Mouse (Mus musculus) spleen, embryonic (tissue): ENCODE measurements at regions not wholly inside any gene's neighbourhood (a gene's known extent, or its start where the extent isn't known, plus 50 kb on each side); places are given as distances from the start of the nearest gene placed in this dataset.

Experiments used
- CTCF ChIA-PET: fragments of 350-600 bp; sonication (Branson Sonifier 250); formaldehyde crosslinking; loops from one replicate; lab custom pipeline; 2022; lab: Charles Lee

DNA sequence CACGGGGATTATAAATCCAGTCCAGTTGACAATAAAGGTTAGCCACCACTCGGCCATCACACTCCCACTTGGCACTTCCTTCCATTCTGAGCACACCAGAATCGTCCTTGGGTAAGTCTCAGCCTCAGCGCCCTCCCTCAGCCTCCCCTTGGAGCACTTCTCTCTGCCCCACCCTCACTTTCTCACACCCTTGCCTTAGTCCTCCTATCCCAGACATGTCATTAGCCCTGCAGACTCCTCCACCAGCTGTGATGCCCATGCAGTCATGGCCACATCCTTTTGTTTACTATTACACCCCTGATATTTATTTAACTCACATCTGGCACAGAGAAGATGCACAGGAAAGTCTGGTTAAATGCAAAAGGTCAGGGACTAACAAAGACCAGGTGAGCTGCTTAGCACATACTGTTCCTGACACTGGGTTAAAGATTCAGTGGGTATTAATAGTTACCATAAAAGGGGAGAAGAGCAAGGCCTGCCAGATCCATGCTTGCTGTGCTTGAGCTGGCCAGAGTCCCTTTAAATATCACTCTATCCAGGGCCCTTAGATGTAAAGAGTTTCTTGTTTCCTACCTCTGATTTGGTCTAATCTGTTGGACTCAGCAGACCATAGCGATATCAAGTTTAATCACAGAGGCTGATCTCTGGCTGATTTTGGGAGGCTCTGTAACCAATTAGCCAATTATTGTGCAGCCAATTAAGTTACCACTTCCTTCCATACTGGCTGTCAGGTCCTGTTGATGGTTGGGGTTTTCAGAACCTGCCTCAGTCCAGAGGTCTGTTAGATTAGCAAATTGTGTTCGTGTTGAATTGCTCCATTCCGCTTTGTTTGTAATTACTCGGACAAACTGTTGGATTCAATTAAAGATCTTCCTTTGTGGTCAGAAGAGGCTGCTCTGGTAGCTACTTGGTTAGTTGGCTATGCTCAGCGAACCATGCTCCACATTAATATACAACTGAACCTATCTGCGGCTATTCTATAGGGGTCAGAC is 518.0 kb upstream of the Tmem132c start:
- CTCF ChIA-PET, result no interaction called here

DNA sequence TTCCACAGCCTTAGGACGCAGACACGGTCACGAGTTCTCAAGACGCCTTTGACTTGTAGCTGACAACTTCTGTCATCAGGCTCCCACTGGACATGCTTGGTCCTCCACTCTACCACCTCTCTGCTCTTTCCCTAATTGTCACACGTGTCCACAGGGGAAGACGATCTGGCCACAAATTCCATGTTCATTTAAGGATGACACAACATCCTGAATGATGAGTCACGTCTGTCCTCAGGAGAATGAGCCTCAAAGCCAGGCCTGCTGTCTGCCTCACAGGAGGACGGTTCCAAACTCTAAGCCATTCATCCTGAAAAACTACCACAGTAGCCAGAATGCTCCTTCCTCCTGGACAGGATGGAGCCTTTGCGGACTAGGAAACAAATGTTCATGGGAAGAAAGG is 517.3 kb upstream of the Tmem132c start:
- CTCF ChIA-PET, result no interaction called here

DNA sequence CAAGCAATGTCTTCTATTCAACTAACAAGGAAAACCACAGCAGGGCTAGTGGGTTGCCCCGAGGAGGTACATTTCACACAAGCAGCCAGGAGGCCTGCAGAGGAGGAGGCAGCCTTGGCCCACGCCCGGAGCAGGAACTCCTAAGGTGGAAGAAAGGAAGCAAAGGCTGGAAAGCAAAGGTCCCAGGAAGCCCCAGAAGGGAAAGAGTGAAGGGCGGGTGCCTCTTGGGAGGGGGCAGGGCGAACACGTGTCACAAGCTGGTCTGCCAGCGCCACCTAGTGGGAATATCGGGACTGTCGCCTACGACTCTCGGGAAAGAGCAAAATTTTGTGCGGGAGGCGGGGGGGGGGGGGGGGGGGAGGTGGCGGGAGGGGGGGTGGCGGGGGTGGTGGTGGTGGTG is 508.1 kb upstream of the Tmem132c start:
- CTCF ChIA-PET, result no interaction called here

DNA sequence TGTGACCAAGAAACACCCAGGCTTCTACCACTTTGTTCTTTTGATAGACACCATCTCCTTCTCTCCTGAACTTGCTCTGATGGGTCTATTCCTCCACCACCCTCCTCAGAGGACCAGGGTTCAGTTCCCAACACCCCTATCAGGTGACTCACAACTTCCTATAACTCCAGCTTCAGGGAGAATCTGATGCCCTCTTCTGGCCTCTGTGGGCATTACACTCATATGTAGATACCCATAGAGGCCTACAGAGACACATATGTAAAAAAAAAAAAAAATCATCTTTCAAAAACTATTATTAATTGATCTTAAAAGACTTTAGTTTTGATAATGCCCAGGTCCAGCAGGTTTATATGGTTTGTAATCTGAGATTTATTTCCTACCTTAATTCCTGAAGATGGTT is 505.9 kb upstream of the Tmem132c start:
- CTCF ChIA-PET, result no interaction called here

DNA sequence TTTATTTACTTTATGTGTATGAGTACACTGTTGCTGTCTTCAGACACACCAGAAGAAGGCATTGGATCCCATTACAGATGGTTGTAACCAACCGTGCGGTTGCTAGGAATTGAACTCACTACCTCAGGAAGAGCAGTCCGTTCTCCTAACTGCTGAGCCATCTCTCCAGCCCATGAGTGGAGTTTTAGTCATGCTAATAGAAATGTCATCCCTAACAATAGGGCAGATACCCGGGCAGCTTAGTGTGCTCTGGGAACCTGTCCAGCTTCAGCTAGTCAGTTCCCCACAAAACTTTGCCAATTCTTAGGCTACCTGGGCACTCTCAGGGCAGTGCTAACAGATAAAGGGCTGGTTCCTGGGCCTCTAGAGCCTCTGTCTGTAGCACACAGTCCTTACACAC is 503.9 kb upstream of the Tmem132c start:
- CTCF ChIA-PET, result no interaction called here

DNA sequence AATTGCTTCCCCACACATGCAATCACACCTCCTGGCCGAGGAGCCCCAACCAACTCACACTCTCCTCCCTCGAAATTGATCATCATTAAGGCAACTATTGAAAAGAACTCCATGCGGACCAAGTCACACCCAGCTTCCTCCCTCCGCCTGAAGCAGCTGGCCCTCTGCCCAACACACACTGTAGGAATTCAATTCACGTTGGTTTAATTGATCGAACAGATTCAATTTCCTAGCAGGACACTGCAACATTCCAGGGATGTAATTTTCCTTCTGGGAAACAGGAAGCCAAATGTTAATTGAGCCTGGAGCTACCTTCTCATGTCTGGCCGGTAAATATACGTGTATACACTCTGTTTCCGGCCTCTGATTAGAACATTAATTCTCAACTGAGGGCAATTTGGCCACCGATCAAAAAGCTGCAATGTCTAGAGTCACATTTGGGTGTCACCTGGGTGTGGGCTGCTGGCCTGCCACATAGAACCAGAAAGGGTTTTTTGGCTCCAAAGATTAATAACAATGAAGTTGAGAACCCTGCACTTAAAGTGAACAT is 500.7 kb upstream of the Tmem132c start:
- CTCF ChIA-PET, result no interaction called here

DNA sequence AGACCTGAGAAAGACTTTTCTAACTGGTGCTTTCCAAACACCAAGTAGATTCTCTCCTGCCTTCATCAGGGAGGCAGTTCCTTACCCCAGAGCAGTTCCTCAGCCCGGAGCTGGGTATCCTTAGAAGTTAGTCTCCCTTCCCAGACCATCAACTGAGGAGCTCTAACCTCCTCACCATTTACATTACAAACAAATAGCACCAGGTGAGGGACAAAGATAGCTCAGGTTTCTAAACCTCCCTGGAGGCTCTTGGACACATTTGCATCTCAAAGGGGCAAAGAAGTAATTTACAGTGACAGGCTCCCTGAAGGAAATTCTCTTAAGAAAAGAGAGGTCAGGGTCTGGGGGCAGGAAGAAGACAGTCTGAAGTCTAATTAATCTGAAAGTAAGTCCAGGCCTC is 486.5 kb upstream of the Tmem132c start:
- CTCF ChIA-PET, result no interaction called here

DNA sequence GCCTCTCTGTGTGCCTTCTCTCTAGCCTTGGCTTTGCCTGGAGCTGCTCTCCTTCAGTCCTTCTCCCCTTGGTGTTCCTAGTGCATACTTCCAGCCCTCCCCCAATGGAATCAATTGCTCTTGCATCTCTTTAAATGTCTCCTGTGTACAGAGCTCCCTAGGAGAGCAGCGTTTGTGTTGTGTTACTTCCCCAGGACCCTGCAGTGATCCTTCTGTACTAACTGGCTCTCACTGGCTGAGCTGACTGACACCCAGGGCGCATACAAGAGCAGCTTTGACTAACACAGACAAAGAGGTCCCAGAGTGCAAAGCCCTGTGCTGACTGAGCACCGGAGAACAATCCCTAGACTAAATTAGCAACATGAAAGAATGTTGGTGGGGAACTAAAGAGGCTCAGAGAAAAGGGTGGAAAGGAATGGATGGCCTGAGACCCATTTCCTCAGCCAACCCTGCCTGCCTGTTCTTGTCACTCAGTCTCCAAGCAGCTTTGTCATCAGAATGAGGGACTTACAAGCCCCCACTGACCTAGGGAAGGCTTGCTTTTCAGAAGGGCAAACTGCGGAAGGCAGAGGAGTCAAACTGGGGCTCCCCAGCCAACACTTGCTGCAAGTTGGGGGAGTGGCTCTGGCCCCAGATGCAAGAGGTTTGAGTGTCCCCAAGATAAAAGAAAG is 476.4 kb upstream of the Tmem132c start:
- CTCF ChIA-PET, result no interaction called here

DNA sequence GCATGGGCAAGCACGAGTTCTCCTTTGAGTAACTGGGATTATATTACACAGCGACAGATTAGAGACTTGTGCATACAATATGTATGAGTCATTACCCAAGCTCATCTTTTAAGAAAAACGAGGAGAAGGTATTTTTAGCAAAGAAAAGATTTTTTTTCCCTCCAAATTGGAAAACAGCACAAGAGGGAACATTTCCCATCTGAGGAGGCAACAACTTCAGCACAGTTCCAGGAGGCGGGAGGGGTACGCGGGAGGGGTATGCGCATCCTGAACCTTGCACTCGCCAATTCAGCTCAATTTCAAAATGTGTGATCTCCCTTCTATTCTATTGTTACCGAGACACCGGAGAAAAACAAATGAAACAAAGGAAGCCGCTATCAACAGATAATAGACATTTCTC is 472.6 kb upstream of the Tmem132c start:
- CTCF ChIA-PET, result no interaction called here

DNA sequence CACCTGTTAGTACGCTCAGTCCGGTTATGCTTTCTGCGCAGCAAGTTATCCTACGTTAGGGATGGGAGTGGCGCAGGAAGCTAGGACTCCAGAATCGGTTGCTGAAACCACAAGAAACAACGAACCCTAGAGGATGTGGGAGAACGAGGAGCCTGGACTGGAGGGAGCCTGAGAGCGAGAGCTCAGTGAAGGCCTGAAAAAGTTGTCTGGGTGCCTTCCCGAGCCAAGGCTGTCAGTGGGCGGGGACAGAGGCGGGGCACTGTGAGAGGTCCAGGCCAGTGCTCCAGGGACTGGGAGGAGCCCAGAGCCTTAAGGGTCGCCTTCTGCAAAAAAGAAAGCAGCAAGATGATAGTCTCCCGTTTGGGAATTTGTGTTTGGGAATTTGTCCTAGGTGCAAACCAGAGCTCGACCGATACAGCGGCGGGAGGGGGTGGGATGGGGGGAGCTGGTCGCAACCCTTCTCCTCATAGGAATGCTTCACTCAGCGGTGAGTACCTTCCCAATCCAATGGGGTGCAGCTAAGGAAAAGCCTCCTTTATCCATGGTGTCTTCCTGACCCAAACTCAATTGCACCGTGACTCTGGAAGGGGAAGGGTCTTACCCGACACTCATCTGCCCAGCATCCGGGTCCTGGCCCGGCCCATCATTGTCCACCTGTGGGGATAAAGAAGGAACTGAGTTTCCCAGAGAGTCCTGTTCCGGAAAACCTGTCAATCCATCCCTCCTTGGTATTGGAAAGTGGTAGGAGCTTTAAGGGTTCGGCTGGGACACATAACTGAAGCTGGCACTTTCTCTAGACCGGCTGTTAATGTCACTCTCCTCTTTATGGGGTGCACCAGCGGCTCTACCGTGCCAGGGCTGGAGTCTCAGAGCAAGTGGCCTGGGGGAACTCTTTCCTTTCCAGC is 453.6 kb upstream of the Tmem132c start:
- CTCF ChIA-PET, result no interaction called here

DNA sequence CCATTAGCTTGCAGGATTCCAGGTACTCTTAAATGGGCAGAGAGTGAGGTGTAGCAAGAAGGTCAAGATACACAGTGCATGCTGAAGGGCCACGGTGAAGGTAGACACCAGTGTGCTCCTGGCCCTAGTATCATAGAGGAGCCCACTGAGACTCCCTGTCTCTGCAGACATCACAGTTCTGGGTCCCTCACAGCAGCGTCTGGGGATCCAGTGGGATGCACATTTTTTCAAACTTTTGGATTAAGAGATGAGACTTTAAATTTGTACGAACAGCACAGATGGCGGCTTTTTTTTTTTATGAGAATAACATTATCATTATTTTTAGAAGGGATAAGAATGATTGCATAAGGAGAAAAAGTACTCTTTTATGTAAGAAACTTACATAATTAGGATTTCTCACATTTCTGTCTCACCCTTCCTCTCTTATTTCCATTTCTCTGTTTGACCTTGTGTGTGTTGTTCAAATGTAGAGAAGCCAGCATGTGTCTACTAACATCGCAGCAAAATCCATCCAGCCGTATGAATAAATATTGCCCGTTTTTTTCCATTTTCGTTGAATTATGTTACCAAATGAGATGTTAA is 441.8 kb upstream of the Tmem132c start:
- CTCF ChIA-PET, result no interaction called here

DNA sequence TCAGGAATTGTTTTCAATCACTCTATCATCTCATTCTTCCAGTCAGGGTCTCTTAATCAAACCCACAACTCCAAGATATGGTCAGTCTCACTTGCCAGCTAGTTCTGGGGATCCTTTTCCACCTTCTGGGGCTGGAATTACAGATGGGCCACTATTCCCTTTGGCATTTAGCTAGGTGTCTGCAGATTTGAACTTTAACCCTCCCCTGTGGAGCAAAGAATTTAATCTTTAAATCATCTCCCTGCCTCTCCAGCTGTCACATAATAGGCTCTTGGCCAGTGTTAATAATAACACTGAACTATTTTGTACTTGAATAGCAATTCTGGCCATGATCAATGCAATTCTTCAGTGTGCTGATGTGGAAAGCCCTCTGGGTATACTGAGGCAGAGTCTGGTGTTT is 435.0 kb upstream of the Tmem132c start:
- CTCF ChIA-PET, result no interaction called here

DNA sequence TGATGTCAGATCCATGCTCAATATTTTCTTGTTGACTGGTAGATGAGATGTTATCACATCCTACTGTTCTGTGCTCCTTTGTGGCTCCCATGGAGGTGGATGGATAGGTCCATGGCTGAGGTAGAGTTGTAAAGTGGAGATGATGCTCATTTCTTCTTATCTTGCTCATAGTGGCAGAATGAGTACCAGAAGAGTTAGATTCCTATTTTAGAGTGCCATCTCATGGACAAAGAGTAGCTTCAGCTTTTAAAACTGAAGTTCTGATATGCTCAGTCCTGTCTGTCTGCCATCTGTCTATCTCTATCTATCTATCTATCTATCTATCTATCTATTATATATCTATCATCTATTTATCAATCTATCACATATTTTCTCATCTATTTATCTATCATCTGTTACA is 425.5 kb upstream of the Tmem132c start:
- CTCF ChIA-PET, result interaction anchor here (0.7 kb wide), 1 partner anchor 12 kb away, joined by 3 read pairs; no protein-coding TSS in a partner anchor

DNA sequence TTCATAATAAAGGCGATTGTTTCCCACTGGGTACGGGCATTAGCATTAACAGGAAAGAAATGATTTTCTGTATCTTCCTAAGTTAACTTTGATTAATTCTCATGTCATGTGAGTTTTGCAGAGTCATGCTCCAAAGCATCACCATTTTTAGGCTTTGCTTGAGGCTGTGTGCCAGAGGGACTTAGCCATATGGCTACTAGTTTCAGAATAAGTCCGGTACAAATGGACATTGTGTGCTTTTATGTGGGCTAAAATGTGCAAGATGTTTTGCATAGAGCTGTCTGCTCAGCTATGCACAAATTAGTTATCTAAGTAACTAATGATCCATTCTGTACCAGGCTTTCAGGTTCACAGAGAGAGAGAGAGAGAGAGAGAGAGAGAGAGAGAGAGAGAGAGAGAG is 406.2 kb upstream of the Tmem132c start:
- CTCF ChIA-PET, result no interaction called here

DNA sequence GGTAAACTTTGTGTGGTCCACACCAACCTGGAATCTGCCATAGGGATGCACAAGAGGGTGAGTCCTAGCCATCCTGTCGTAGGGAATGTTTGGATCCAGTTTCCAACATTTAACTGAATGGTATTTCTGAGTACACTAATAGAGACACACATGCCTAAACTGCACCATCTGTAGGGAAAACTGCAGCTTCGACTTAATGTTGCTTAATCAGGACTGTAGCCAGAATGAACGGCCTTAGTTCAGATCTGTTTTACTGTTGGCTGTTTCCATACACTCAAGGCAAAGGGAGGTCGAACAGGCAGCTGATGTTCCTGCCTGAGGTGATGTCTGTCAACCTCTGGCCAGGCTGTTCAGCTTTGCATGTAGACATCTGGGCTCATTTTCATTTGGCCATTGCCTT is 399.0 kb upstream of the Tmem132c start:
- CTCF ChIA-PET, result no interaction called here

DNA sequence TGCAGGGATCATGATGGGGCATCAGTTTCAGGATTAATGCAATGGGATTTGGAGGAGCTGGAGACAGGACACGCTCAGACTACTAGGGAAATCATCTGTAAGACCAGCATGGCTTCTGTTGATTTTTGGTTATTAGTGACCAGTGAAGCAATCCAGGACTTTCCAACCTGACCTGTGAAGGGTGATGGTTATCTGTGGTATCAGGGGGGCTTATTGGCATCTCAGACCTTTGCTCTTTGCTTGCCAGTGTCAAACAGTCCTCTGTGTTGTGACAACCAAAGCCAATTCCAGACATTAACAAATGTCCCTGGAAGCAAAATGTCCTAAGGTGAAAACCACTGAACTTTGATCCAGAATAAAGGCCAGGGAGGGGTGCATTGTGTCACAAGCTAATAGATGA is 379.5 kb upstream of the Tmem132c start:
- CTCF ChIA-PET, result interaction anchor here (0.6 kb wide), 1 partner anchor 1331 kb away, joined by 3 read pairs; no protein-coding TSS in a partner anchor

DNA sequence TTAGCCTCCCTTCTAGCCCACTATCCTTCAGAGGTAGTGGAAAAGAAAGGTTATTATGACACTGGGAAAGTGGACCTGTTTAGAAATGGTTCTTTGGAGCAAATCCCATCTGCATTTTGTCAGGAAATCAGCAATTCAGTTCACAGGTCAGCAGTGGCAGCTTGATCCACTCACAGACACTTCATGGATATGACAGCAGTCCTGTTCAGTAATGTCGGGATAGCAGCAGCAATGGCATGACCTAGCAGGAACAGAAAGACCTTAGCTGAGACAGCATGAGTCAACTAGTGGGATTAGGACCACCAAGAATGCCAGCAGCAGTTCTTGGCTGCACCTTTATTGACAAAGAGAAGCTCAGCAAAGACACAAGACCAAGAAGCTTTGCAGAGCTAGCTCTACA is 365.8 kb upstream of the Tmem132c start:
- CTCF ChIA-PET, result no interaction called here

DNA sequence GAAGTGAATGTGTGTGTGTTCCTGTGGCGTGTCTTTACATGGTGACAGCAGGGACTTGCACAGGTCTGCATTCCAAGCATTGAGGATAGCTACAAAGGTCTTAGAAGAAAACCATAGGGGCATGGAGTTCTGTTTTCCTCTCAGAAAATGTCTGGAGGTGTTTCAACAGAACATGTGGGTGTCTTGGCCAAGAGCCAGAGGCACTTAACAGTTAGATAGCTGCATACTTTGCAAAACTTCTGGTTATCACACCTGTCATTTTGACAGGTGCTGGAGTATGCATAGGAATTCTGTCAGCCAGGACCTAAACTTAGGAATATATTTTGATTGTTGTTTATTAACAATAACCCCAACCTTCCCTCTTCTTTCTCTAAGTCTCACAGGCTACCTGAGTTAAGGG is 350.9 kb upstream of the Tmem132c start:
- CTCF ChIA-PET, result no interaction called here

DNA sequence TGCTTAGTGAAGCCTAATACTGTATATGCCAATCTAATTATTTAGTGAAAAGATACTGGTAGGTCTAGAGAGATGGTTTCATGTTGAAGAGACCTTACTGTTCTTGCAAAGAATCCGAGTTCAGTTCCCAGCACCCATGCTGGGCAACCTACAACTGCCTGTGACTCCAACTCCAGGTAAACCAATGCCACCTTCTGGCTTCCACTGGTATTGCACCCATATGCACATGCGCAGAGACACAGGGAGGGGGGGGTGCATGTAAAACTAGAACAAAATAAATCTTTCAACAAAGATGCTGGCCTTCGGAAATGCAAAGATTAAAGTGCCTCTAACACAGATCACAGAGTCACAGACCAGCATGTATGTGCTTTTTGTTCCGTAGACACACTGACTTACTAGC is 348.5 kb upstream of the Tmem132c start:
- CTCF ChIA-PET, result interaction anchor here (0.6 kb wide), 1 partner anchor 1907 kb away, joined by 3 read pairs; no protein-coding TSS in a partner anchor

DNA sequence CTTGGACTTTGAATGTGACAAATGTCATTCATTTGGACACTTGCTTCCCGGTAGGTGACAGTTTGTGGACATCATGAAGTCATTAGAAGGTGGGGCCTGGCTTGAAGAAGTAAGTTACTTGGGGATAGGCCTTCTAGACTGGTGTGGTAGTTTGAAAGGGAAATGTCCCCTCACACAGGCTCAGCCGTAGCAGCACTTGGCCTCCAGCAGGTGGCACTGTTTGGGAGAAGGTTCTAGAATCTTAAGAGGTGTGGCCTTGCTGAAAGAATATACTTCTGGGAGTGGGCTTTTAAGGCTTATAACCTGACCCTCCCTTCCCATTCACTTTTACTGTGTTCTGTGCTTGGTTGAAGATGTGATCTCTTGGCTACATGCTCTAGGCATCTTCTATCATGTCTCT is 331.5 kb upstream of the Tmem132c start:
- CTCF ChIA-PET, result no interaction called here

DNA sequence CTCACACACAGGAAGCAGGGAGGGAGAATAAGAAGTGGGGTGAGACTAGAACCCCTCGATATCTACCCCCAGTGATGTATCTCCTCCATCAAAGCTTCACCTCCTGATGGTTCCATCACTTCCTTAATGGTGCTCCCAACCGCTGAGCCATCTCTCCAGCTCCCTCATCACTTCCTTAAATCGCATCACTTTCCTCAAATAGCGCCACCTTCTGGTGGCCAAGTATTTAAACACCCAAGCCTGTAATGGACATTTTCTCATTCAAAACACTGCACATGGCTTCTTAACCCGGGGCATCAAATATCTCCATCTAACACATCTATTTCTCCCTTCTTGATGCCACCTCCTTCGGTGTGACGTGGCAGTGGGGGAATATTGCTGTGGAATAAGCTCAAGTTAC is 324.3 kb upstream of the Tmem132c start:
- CTCF ChIA-PET, result no interaction called here
